Mouse (Mus musculus) limb, embryonic 14.5 days (tissue): ENCODE data around the gene Acp4. TPM values are rescaled to one million over a fixed set of nuclear protein-coding genes. Genes with fewer than 3 reads are reported as not detected.

Source experiments
- ATAC-seq: fragments of 200-750 bp; cut with Nextera tagmentation; 2 replicates; pipeline ENCODE4 v1.8.0; 2017; ENCODE audit warnings: low read depth, moderate number of reproducible peaks, moderate TSS enrichment; ENCODE audit not compliant: low FRiP score
- DNase-seq: peaks from one replicate; pipeline ENCODE4 v3.0.0-alpha.2; 2015; ENCODE audit warnings: low spot score
- H3K27ac ChIP-seq: fragments of 300-500 bp; sonication (generic); replicated peaks from 2 replicates; pipeline ENCODE4 v1.5.1; 2014; ENCODE audit warnings: low read depth, mild to moderate bottlenecking, low read length, moderate library complexity, mixed read lengths
- H3K27me3 ChIP-seq: fragments of 300-500 bp; sonication (generic); 2 replicates; pipeline ENCODE4 v1.6.1; 2014; ENCODE audit warnings: low read length, mixed read lengths; ENCODE audit not compliant: control insufficient read depth, insufficient read depth
- H3K36me3 ChIP-seq: fragments of 300-500 bp; sonication (generic); 2 replicates; pipeline ENCODE4 v1.6.1; 2014; ENCODE audit warnings: mild to moderate bottlenecking, low read length, moderate library complexity, mixed read lengths; ENCODE audit not compliant: control insufficient read depth, insufficient read depth
- H3K4me1 ChIP-seq: fragments of 300-500 bp; sonication (generic); 2 replicates; pipeline ENCODE4 v1.6.1; 2014; ENCODE audit warnings: antibody characterized with exemption, low read length, mixed read lengths; ENCODE audit not compliant: control insufficient read depth, insufficient read depth
- H3K4me2 ChIP-seq: fragments of 300-500 bp; sonication (generic); replicated peaks from 2 replicates; pipeline ENCODE4 v1.6.1; 2014; ENCODE audit warnings: low read depth, mild to moderate bottlenecking, low read length, moderate library complexity; ENCODE audit not compliant: severe bottlenecking
- H3K4me3 ChIP-seq: fragments of 300-500 bp; sonication (generic); replicated peaks from 2 replicates; pipeline ENCODE4 v1.5.1; 2014; ENCODE audit warnings: low read length
- H3K9ac ChIP-seq: fragments of 300-500 bp; sonication (generic); 2 replicates; pipeline ENCODE4 v1.6.1; 2014; ENCODE audit warnings: mild to moderate bottlenecking, low read depth, low read length, moderate library complexity; ENCODE audit not compliant: severe bottlenecking
- H3K9me3 ChIP-seq: fragments of 300-500 bp; sonication (generic); 2 replicates; pipeline ENCODE4 v1.6.1; 2016; ENCODE audit warnings: low read length; ENCODE audit not compliant: control insufficient read depth
- POLR2A ChIP-seq: fragments of 200-500 bp; IDR thresholded peaks from 2 replicates; pipeline ENCODE4 v1.8.0; 2012; ENCODE audit warnings: inconsistent platforms, mild to moderate bottlenecking, moderate library complexity, borderline replicate concordance; ENCODE audit not compliant: insufficient read depth, insufficient read length; ENCODE audit errors: extremely low read depth
- WGBS: fragments of 180-500 bp; shearing (Covaris S2); extraction: QIAGEN DNeasy Blood & Tissue Kit; methylation state at CpG from one replicate; pipeline ENCODE4 v1.1.7; 2014; 5-methylcytosine and 5-hydroxymethylcytosine counted together
- polyA plus RNA-seq, 2 experiments: library from polyadenylated mRNA; depleted of rRNA in 1 of 2; stranded (reverse) in 1 of 2; unstranded in 1 of 2; fragments of >200 nt; fragmentation: Nextera tagmentation in 1 of 2; extraction: Ambion mirVana in 1 of 2; gene quantifications; 2 replicates each; pipeline versions ENCODE4 v1.2.1 to v1.2.3; 2012 to 2014

Gene Acp4
- polyA plus RNA-seq, 2 experiments = 0.11 to 0.25 TPM

- H3K4me2 ChIP-seq = no peak overlapping the region
- H3K27me3 ChIP-seq = no peaks in the 10 kb centered on the region
- 74% methylated on average over 7 of the region's 7 CpGs for WGBS
- no peak overlapping the region for H3K27ac ChIP-seq
- no peaks in the 10 kb centered on the region for H3K4me1 ChIP-seq
- no peak overlapping the region for H3K4me3 ChIP-seq
- H3K9me3 ChIP-seq = no peaks in the 10 kb centered on the region
- no peaks in the 10 kb centered on the region for H3K36me3 ChIP-seq
- no peak overlapping the region for H3K9ac ChIP-seq
- no peak for TF ChIP-seq POLR2A
- no peak for DNase-seq
- ATAC-seq = no peak
Observed at GRCm38 (mm10) chr7:44281586-44281985, 24.4 kb upstream of the Acp4 start.

DNA sequence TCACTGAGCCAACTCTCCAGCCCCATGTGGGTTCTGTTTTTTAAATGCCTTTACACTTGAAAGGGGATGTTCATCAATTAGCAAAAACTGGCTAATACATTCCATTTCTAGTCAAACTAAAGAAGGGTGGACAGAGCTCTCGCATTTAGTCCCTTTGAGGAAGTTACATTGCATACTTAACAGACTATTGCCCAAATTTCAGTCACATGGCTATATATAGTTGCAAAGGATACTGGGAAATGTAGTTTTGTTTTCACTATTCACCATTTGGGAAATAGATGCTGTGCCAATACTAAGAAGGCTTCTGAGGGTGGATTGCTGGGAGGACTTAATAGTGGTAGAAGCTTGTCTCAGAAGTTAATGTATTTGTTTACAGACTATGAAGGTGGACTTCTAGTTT is 23.8 kb upstream of the Acp4 start:
- DNase-seq (no peak), ATAC-seq (no peak)
- WGBS = 59% methylated on average over 1 of the region's 1 CpGs
- H3K27me3 ChIP-seq = no peaks in the 10 kb centered on the region
- H3K27ac ChIP-seq = no peak overlapping the region
- no peak overlapping the region for H3K4me3 ChIP-seq
- no peak for TF ChIP-seq POLR2A
- H3K4me2 ChIP-seq = no peak overlapping the region
- H3K9ac ChIP-seq = no peak overlapping the region
- H3K4me1 ChIP-seq = no peaks in the 10 kb centered on the region
- no peaks in the 10 kb centered on the region for H3K9me3 ChIP-seq
- no peaks in the 10 kb centered on the region for H3K36me3 ChIP-seq

GRCm38 (mm10) chr7:44277250-44277622 is 20.1 kb upstream of the Acp4 start:
- no peak for TF ChIP-seq POLR2A
- no peaks in the 10 kb centered on the region for H3K4me1 ChIP-seq
- no peaks in the 10 kb centered on the region for H3K9me3 ChIP-seq
- no peaks in the 10 kb centered on the region for H3K36me3 ChIP-seq
- no peak for ATAC-seq
- peaks cover 3% of the 10 kb centered on the region; the same call in 1 of the 2 replicates for H3K27me3 ChIP-seq
- 43% methylated on average over 2 of the region's 2 CpGs for whole genome bisulfite sequencing
- H3K4me3 ChIP-seq = no peak overlapping the region
- H3K27ac ChIP-seq = no peak overlapping the region
- DNase-seq = no peak
- no peak overlapping the region for H3K9ac ChIP-seq
- H3K4me2 ChIP-seq = no peak overlapping the region

- no peak for DNase-seq
- H3K9me3 ChIP-seq = no peaks in the 10 kb centered on the region
- no peak for ATAC-seq
- no peak for TF ChIP-seq POLR2A
- no peak overlapping the region for H3K27ac ChIP-seq
- H3K36me3 ChIP-seq = no peaks in the 10 kb centered on the region
- no peak overlapping the region for H3K4me3 ChIP-seq
- 77% methylated on average over 10 of the region's 10 CpGs for WGBS
- no peaks in the 10 kb centered on the region for H3K4me1 ChIP-seq
- peaks cover 3% of the 10 kb centered on the region; the same call in 1 of the 2 replicates for H3K27me3 ChIP-seq
- no peak overlapping the region for H3K9ac ChIP-seq
- no peak overlapping the region for H3K4me2 ChIP-seq
Observed at GRCm38 (mm10) chr7:44276461-44277249, 19.5 kb upstream of the Acp4 start.

DNA sequence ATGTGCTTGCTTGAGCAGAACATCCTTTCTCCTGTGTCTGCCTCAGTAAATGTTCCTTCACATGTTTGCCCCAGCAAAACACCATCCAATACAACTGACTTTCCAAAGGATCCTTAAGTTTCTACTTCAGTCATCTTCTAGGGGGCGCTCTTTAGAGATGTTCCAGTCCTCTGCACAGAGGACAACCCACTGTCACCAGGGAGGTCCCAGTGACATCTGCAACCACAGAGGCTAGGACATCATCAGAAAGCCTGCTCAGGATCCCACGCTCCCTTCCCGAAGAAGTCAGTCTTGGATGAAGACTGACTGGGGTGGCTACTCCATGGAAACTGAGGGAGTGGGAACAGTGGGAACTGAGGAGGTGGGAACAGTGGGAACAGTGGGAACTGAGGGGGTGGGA is 18.4 kb upstream of the Acp4 start:
- TF ChIP-seq POLR2A = no peak
- WGBS = 73% methylated on average over 3 of the region's 3 CpGs
- Histone ChIP-seq H3K9me3 (no peaks in the 10 kb centered on the region), H3K36me3 (no peaks in the 10 kb centered on the region), H3K9ac (no peak overlapping the region), H3K4me3 (no peak overlapping the region), H3K27ac (no peak overlapping the region), H3K27me3 (peaks cover 3% of the 10 kb centered on the region; the same call in 1 of the 2 replicates), H3K4me2 (no peak overlapping the region), H3K4me1 (no peaks in the 10 kb centered on the region)
- no peak for DNase-seq
- no peak for ATAC-seq
